Mouse (Mus musculus): Measurements from ENCODE around the gene Tob2.

DNA sequence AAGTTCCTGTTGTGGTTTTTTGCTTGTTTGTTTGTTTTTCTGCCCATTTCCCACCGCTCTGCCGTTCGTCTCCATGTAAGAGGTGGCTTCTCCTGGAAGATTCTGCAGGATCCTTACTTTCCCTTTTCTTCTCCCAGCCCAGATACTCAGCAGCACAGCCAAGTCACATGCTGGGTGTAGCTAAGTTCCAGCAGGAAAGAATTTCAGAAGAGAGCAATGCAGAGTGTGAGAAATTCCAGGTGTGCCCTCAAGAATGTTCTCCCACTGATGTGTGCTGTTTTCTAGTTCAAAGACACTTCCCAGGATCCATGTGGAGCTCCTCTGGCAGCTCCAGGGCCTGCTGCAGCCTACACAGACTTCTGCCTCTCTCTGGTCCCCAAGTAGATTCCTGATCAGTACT lies 53.7 kb downstream of the Tob2 start:
- TF ChIP-seq POLR2A (IDR thresholded peaks at IDR 0.05; ENCODE audit: low read depth, low read length) (no peak), CTCF (conservative IDR thresholded peaks at IDR 0.05; ENCODE audit: insufficient read depth, insufficient read length, low read depth, low read length) (no peak)
